Mouse (Mus musculus) frontal cortex, adult 2 months (tissue): ENCODE measurements around the gene Dnah11. TPM values are rescaled to one million over a fixed set of nuclear protein-coding genes. Genes with fewer than 3 reads are reported as not detected.

Experiments
- DNase-seq, 2 experiments: peaks; one replicate each; pipeline ENCODE4 v3.0.0; 2022; ENCODE audit warnings: low spot score in 1 of 2; ENCODE audit errors: extremely low spot score in 1 of 2
- polyA plus RNA-seq: library from polyadenylated mRNA; depleted of rRNA; stranded (reverse); fragments of >200 nt; gene quantifications from 2 replicates; pipeline ENCODE4 v1.2.3, GENCODE M21; 2012; rRNA removed

Gene Dnah11
- polyA plus RNA-seq, result 7.2 and 10.3 TPM in 2 replicates

GRCm38 (mm10) chr12:118198386-118199093, at the start of gene Dnah11:
Dnah11 (minus strand) TSS chr12:118199043.
- peak in 1 of 2 experiments; percentile 55 for DNase-seq

GRCm38 (mm10) chr12:118221182-118221581, 22.3 kb upstream of the Dnah11 start:
- DNase-seq, result no peak

GRCm38 (mm10) chr12:118220062-118220461, 21.2 kb upstream of the Dnah11 start:
- DNase-seq, result no peak

- no peak for DNase-seq
Observed at GRCm38 (mm10) chr12:118212163-118212562, 13.3 kb upstream of the Dnah11 start.

GRCm38 (mm10) chr12:118196583-118196982, 2.3 kb downstream of the Dnah11 start:
- DNase-seq, result no peak

- no peak for DNase-seq
Observed at GRCm38 (mm10) chr12:118189535-118189934, 9.3 kb downstream of the Dnah11 start.

GRCm38 (mm10) chr12:118187663-118188062, 11.2 kb downstream of the Dnah11 start:
- DNase-seq, result no peak

GRCm38 (mm10) chr12:118186881-118187489, 11.9 kb downstream of the Dnah11 start:
- DNase-seq, result no peak

- no peak for DNase-seq
Observed at GRCm38 (mm10) chr12:118186120-118186880, 12.5 kb downstream of the Dnah11 start.

- DNase-seq, result no peak
Observed at GRCm38 (mm10) chr12:118184731-118185130, 14.1 kb downstream of the Dnah11 start.

GRCm38 (mm10) chr12:118177756-118178155, 21.1 kb downstream of the Dnah11 start:
- no peak for DNase-seq

- DNase-seq, result no peak
Observed at GRCm38 (mm10) chr12:118164785-118165184, 34.1 kb downstream of the Dnah11 start.

GRCm38 (mm10) chr12:118156986-118157385, 41.9 kb downstream of the Dnah11 start:
- no peak for DNase-seq

GRCm38 (mm10) chr12:118147521-118148033, 51.3 kb downstream of the Dnah11 start:
- DNase-seq, result no peak

GRCm38 (mm10) chr12:118128116-118128515, 70.7 kb downstream of the Dnah11 start:
- DNase-seq, result no peak

GRCm38 (mm10) chr12:118119668-118120067, 79.2 kb downstream of the Dnah11 start:
- no peak for DNase-seq

GRCm38 (mm10) chr12:118112599-118112998, 86.2 kb downstream of the Dnah11 start:
- peak in 1 of 2 experiments; percentile 36 for DNase-seq

- no peak for DNase-seq
Observed at GRCm38 (mm10) chr12:118111896-118112295, 86.9 kb downstream of the Dnah11 start.

- no peak for DNase-seq
Observed at GRCm38 (mm10) chr12:118107719-118108118, 91.1 kb downstream of the Dnah11 start.

- no peak for DNase-seq
Observed at GRCm38 (mm10) chr12:118104520-118104919, 94.3 kb downstream of the Dnah11 start.

- no peak for DNase-seq
Observed at GRCm38 (mm10) chr12:118099694-118100093, 99.1 kb downstream of the Dnah11 start.
